ENCODE assay signal across 1 mouse cellular context in the genomic region with DNA sequence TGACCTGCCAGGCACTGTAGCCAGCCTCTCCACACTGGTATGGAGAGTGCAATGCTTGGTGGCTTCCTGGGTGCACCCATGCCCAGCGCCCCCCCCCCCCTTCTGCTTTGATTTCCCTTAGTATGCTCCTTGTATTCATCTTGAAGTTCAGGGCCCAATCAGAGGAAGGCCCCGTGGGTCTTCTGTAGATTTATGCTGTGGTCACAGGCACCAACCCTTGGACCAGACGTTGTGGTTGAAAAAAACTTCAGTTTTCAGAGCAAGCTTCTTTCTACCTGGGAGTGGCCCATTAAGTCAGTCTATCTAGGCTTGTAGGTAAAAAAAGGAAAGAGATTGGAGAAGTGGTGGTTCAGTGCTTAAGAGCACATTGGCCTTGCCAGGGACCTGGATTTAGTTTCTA.
TF ChIP-seq lines count a peak whose summit lies in the region.

No protein-coding gene starts in this region.

TF ChIP-seq in CH12.LX, 34 proteins besides CTCF, POLR2A, EP300 and RAD21 (continued from another document):
- TF ChIP-seq MEF2A (IDR thresholded peaks at IDR 0.05; ENCODE audit: borderline replicate concordance, low read depth, low read length) (no peak), NRF1 (IDR thresholded peaks at IDR 0.05; ENCODE audit: low read depth, low read length) (no peak), UBTF (IDR thresholded peaks at IDR 0.05; ENCODE audit: low read depth, low read length) (no peak), MAZ (IDR thresholded peaks at IDR 0.05; ENCODE audit: low read depth, low read length) (no peak), E2F4 (IDR thresholded peaks at IDR 0.05; ENCODE audit: insufficient replicate concordance, low read depth, low read length) (no peak)
